Mouse (Mus musculus) liver, adult 2 months (tissue): ENCODE measurements around the gene Gab3.

Experiments used
- CTCF ChIP-seq: fragments of 200-500 bp; IDR thresholded peaks from 2 replicates; pipeline ENCODE4 v1.5.1; 2011; ENCODE audit warnings: low read depth, low read length, control low read depth
- POLR2A ChIP-seq: fragments of 200-500 bp; IDR thresholded peaks from 2 replicates; pipeline ENCODE4 v1.6.1; 2011; ENCODE audit warnings: low read length, control low read depth; ENCODE audit not compliant: insufficient read depth; ENCODE audit errors: extremely low read depth

- TF ChIP-seq CTCF (no peak), POLR2A (no peak)
Measured at GRCm38 (mm10) chrX:75085654-75086053, 396 bp upstream of the Gab3 start.
